Mouse (Mus musculus) limb, embryonic 11.5 days (tissue): Measurements from ENCODE around the gene Parp16. TPM values are rescaled to one million over a fixed set of nuclear protein-coding genes. Genes with fewer than 3 reads are reported as not detected.

Source experiments
- ATAC-seq: fragments of 200-750 bp; cut with Nextera tagmentation; 2 replicates; pipeline ENCODE4 v1.8.0; 2017; ENCODE audit warnings: low read depth; ENCODE audit not compliant: insufficient number of reproducible peaks, low FRiP score, low TSS enrichment
- DNase-seq: peaks from one replicate; pipeline ENCODE4 v3.0.0-alpha.2; 2015; ENCODE audit warnings: low spot score
- H3K27ac ChIP-seq: fragments of 300-500 bp; sonication (generic); replicated peaks from 2 replicates; pipeline ENCODE4 v1.5.1; 2014; ENCODE audit warnings: low read depth, mild to moderate bottlenecking, low read length
- H3K27me3 ChIP-seq: fragments of 300-500 bp; sonication (generic); 2 replicates; pipeline ENCODE4 v1.6.1; 2014; ENCODE audit warnings: mild to moderate bottlenecking, low read length, mixed read lengths; ENCODE audit not compliant: control insufficient read depth, insufficient read depth
- H3K36me3 ChIP-seq: fragments of 300-500 bp; sonication (generic); 2 replicates; pipeline ENCODE4 v1.6.1; 2014; ENCODE audit warnings: mild to moderate bottlenecking, low read length, moderate library complexity, mixed read lengths; ENCODE audit not compliant: control insufficient read depth, insufficient read depth
- H3K4me1 ChIP-seq: fragments of 300-500 bp; sonication (generic); 2 replicates; pipeline ENCODE4 v1.6.1; 2014; ENCODE audit warnings: low read length, mixed read lengths; ENCODE audit not compliant: control insufficient read depth, insufficient read depth
- H3K4me2 ChIP-seq: fragments of 300-500 bp; sonication (generic); 2 replicates; pipeline ENCODE4 v1.6.1; 2014; ENCODE audit warnings: low read depth, mild to moderate bottlenecking, moderate library complexity; ENCODE audit not compliant: severe bottlenecking
- H3K4me3 ChIP-seq: fragments of 300-500 bp; sonication (generic); 2 replicates; pipeline ENCODE4 v1.5.1; 2014; ENCODE audit warnings: low read depth, low read length
- H3K9ac ChIP-seq: fragments of 300-500 bp; sonication (generic); 2 replicates; pipeline ENCODE4 v1.6.1; 2014; ENCODE audit warnings: mild to moderate bottlenecking, low read length
- H3K9me3 ChIP-seq: fragments of 300-500 bp; sonication (generic); 2 replicates; pipeline ENCODE4 v1.6.1; 2016; ENCODE audit warnings: low read length; ENCODE audit not compliant: control insufficient read depth
- WGBS: fragments of 180-500 bp; shearing (Covaris S2); extraction: QIAGEN DNeasy Blood & Tissue Kit; methylation state at CpG from one replicate; pipeline ENCODE4 v1.1.7; 2014; 5-methylcytosine and 5-hydroxymethylcytosine counted together
- polyA plus RNA-seq: library from polyadenylated mRNA; unstranded; fragments of >200 nt; fragmentation: Nextera tagmentation; extraction: Ambion mirVana; gene quantifications from 2 replicates; pipeline ENCODE4 v1.2.1, GENCODE M21; 2014

The Parp16 gene
- polyA plus RNA-seq, 1 experiment from 2014 or later = 7.2 TPM

GRCm38 (mm10) chr9:65190306-65190705 is 4.8 kb upstream of the Parp16 start:
- H3K36me3 ChIP-seq = no peaks in the 10 kb centered on the region
- WGBS = 45% methylated on average over 7 of the region's 7 CpGs
- H3K9me3 ChIP-seq = no peaks in the 10 kb centered on the region
- ATAC-seq (no peak), DNase-seq (no peak)
- H3K27ac ChIP-seq = 0 out of 2 replicates have a peak overlapping the region, but pooled peaks have one; percentile 52
- H3K4me1 ChIP-seq = peaks cover 23% of the 10 kb centered on the region
- H3K4me3 ChIP-seq = no peak overlapping the region
- peak overlapping the region; percentile 37; the same call in 1 of the 2 replicates for H3K9ac ChIP-seq
- H3K27me3 ChIP-seq = no peaks in the 10 kb centered on the region
- H3K4me2 ChIP-seq = no peak overlapping the region

GRCm38 (mm10) chr9:65191389-65191754 is 3.8 kb upstream of the Parp16 start:
- Histone ChIP-seq H3K9ac (no peak overlapping the region; the same call in 1 of the 2 replicates), H3K4me2 (no peak overlapping the region), H3K27ac (0 out of 2 replicates have a peak overlapping the region, but pooled peaks have one; percentile 0), H3K9me3 (no peaks in the 10 kb centered on the region), H3K4me3 (no peak overlapping the region), H3K4me1 (peaks cover 32% of the 10 kb centered on the region), H3K36me3 (no peaks in the 10 kb centered on the region), H3K27me3 (no peaks in the 10 kb centered on the region)
- peak; percentile 55 for DNase-seq
- ATAC-seq = no peak
- 7% methylated on average over 2 of the region's 2 CpGs for WGBS

DNA sequence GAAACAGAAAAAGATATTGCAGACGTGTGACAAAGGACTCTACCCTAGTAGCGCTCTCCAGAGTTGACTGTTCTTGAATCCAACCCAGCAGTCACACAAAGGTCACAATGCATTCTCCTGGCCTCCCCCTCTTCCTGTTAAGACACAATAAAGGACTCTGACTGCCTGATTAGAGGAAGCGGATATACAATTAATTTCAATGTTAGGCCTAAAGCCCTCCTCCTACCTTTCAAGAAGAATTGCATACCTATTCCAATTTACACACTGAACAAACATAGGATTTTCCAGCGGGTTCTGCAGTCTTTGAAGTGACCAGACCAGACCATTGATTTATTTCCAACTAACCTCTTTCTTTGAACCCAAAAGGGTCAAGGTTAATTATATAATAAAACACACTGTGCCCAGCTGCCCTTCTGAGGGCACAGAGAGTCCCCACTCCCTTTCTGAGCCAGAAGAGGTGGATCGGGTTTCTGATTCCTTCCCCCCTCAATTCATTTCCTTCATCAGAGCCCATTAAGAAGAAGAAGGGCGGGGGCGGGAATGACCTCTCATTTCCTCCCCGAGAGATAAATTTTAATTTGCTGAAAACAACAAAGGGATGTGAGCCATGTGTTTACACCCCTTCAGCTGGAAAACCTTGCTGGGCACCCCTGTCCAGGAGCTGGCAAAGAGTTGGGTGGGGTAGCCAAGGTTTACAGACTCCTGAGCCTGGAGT is 3.2 kb upstream of the Parp16 start:
- Histone ChIP-seq H3K27ac (0 out of 2 replicates have a peak overlapping the region, but pooled peaks have one; percentile 0), H3K4me2 (no peak overlapping the region), H3K9me3 (no peaks in the 10 kb centered on the region), H3K4me1 (peaks cover 32% of the 10 kb centered on the region), H3K36me3 (no peaks in the 10 kb centered on the region), H3K9ac (no peak overlapping the region), H3K4me3 (no peak overlapping the region), H3K27me3 (no peaks in the 10 kb centered on the region)
- DNase-seq = peak; percentile 59
- ATAC-seq = no peak
- 6% methylated on average over 8 of the region's 8 CpGs for WGBS

DNA sequence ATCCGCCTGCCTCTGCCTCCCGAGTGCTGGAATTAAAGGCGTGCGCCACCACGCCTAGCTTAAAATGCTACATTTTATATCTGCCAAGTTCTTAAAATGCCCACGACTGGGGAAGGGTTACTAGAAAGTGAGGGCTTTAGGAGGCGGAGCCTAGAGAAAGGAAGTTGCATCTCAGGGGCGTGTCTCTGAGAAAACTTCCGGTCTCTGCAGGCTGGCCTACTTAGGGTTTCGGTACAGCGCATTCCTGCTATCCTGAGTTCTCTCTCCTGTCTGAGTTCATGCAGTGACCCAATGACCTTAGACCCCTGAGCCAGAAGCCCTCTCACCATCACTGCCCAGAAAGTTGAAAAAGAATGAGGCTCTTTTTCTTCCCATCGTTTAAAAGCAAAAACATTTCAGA is 1.9 kb upstream of the Parp16 start:
- H3K4me1 ChIP-seq = peaks cover 32% of the 10 kb centered on the region
- ATAC-seq (no peak), DNase-seq (no peak)

GRCm38 (mm10) chr9:65195621-65195981 is 448 bp downstream of the Parp16 start:
- WGBS = 28% methylated on average over 8 of the region's 8 CpGs
- Histone ChIP-seq H3K27me3 (no peaks in the 10 kb centered on the region), H3K27ac (peak overlapping the region; percentile 80), H3K4me2 (no peak overlapping the region; the same call in 1 of the 2 replicates), H3K4me3 (no peak overlapping the region), H3K4me1 (peaks cover 29% of the 10 kb centered on the region), H3K36me3 (no peaks in the 10 kb centered on the region), H3K9me3 (no peaks in the 10 kb centered on the region), H3K9ac (peak overlapping the region; percentile 37; the same call in 1 of the 2 replicates)
- DNase-seq (no peak), ATAC-seq (no peak)

More for the DNA sequence above, 1.9 kb upstream of the Parp16 start:
- no peaks in the 10 kb centered on the region for H3K27me3 ChIP-seq
- H3K4me3 ChIP-seq = no peak overlapping the region
- no peak overlapping the region for H3K9ac ChIP-seq
- no peaks in the 10 kb centered on the region for H3K36me3 ChIP-seq
- H3K27ac ChIP-seq = no peak overlapping the region
- no peaks in the 10 kb centered on the region for H3K9me3 ChIP-seq
- H3K4me2 ChIP-seq = no peak overlapping the region
- WGBS = 66% methylated on average over 12 of the region's 12 CpGs

DNA sequence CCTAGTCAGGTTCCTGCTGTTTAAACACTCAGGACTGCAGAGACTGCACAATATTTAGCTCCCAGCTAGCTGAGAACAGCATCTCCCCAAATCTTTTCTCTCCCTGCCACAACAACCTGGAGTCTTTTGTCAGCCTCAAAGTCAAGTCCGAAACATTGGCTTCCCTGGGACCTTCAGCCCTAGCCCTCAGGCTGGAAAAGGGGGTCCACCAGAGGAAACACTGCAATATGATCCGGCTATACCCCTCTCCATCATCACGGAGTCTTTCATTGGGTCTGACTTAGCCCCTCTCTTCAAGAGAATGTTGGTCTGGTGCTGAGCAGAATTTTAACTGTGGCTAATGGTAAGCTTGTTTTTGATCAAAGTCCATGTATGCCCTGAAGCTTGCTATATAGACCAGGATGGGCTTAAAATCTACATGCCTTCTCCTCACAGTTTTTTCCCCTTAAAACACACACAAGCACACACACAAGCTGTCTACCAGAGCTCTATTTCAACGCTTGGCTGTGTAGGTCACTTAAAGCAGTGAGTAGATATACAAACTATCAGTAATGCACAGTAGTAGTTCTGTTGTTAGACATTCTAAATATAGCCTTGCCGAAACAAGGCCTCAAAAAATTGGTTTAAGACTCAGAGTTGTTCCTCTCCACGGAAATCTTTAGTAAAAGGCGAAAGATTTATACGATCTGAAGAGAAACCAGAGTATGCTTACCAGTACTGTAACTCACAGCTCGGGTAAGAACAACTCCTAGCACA is 1.0 kb downstream of the Parp16 start:
- ATAC-seq (peak; percentile 84), DNase-seq (peak; percentile 76)
- Histone ChIP-seq H3K27ac (peak overlapping the region; percentile 80), H3K4me1 (peaks cover 24% of the 10 kb centered on the region), H3K9ac (peak overlapping the region; percentile 37), H3K4me2 (no peak overlapping the region; the same call in 1 of the 2 replicates), H3K27me3 (no peaks in the 10 kb centered on the region), H3K9me3 (no peaks in the 10 kb centered on the region), H3K36me3 (no peaks in the 10 kb centered on the region), H3K4me3 (no peak overlapping the region)
- WGBS = 2% methylated on average over 9 of the region's 9 CpGs

DNA sequence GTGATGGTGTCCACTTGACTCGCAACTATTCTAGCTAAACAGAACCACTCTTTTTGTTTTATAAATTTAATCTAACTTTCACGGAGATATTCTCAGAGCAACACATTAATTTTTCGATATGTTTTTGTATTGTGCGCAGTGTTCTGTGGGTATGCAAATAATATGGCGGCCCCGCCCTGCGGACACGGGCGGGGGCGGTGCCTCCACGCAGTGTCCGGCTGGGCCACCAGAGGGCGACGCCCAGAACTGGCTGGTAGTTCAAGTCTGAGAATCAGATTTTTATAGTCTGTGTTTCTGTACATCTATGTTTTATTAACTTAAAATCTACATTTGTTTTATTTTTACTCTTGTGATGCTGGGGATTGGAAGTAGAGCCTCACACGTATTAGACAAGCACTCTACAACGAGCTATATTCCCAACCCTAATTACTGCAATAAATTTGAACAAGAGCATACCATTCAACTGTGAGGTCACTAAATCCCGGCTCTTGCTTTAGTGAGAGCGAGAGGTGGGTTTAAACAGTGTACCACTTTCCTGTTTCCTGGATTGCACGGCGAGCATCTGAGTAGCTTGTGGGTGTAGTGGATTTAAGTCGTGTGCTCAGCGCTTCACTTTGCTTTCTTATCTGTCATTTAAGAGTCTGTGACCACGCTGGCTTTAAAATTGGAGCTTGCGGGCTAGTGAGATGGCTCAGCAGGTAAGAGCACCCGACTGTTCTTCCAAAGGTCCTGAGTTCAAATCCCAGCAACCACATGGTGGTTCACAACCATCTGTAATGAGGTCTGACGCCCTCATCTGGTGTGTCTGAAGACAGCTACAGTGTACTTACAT is 1.8 kb downstream of the Parp16 start:
- H3K4me2 ChIP-seq = no peak overlapping the region
- no peak overlapping the region for H3K4me3 ChIP-seq
- DNase-seq = peak; percentile 96
- H3K27ac ChIP-seq = peak overlapping the region; percentile 42; the same call in 1 of the 2 replicates
- H3K4me1 ChIP-seq = peaks cover 16% of the 10 kb centered on the region
- peak; percentile 77 for ATAC-seq
- WGBS = 20% methylated on average over 26 of the region's 26 CpGs
- H3K27me3 ChIP-seq = no peaks in the 10 kb centered on the region
- no peaks in the 10 kb centered on the region for H3K36me3 ChIP-seq
- no peaks in the 10 kb centered on the region for H3K9me3 ChIP-seq
- 0 out of 2 replicates have a peak overlapping the region, but pooled peaks have one; percentile 34 for H3K9ac ChIP-seq

- no peak for ATAC-seq
- Histone ChIP-seq H3K27me3 (no peaks in the 10 kb centered on the region), H3K36me3 (no peaks in the 10 kb centered on the region), H3K9ac (no peak overlapping the region), H3K4me3 (no peak overlapping the region), H3K27ac (no peak overlapping the region), H3K4me1 (peaks cover 12% of the 10 kb centered on the region), H3K9me3 (no peaks in the 10 kb centered on the region), H3K4me2 (no peak overlapping the region)
- WGBS = 82% methylated on average over 6 of the region's 6 CpGs
- DNase-seq = no peak
These were observed 2.7 kb downstream of the Parp16 start for GRCm38 (mm10) chr9:65197826-65198225.
